In genomic region chr4:154961911-154962310, GRCm38 (mm10) we compare ENCODE assay signal across 8 mouse cellular contexts. TPM values are rescaled to one million over a fixed set of nuclear protein-coding genes. Genes with fewer than 3 reads are reported as not detected.
DNase-seq lines count a peak whose midpoint lies in the region; ATAC-seq and TF ChIP-seq lines count a peak whose summit lies in the region.

No protein-coding gene starts in this region.

- peak overlapping the region; percentile 66 for H3K4me3 ChIP-seq in bone marrow, adult 2 months (replicated peaks; ENCODE audit: control insufficient read depth, low read depth, low read length)
- peak overlapping the region; percentile 72 for H3K4me3 ChIP-seq in hindbrain, embryonic 15.5 days
- H3K4me3 ChIP-seq in megakaryocyte, embryonic 14.5 days (replicated peaks) = peak overlapping the region; percentile 90
- peak overlapping the region; percentile 45 for H3K4me3 ChIP-seq in stomach, embryonic 16.5 days (replicated peaks; ENCODE audit: low read length)

- WGBS in bone marrow, adult 2 months = under 1% methylated on average over 13 of the region's 13 CpGs
- WGBS in hindbrain, embryonic 15.5 days = 6% methylated on average over 13 of the region's 13 CpGs
- WGBS in stomach, embryonic 16.5 days = 28% methylated on average over 13 of the region's 13 CpGs

- no peak for ATAC-seq in hindbrain, embryonic 15.5 days (ENCODE audit: low FRiP score, low read depth)
- no peak for ATAC-seq in stomach, embryonic 16.5 days (ENCODE audit: insufficient read depth, low FRiP score)

- TF ChIP-seq CTCF in bone marrow, adult 2 months (IDR thresholded peaks at IDR 0.05; ENCODE audit: control insufficient read depth, insufficient read depth, low read length) = no peak

- H3K27me3 ChIP-seq in hindbrain, embryonic 15.5 days = peaks cover 5% of the 10 kb centered on the region; the same call in 1 of the 2 replicates
- peaks cover 66% of the 10 kb centered on the region for H3K27me3 ChIP-seq in megakaryocyte, embryonic 14.5 days (replicated peaks)
- peaks cover 61% of the 10 kb centered on the region for H3K27me3 ChIP-seq in stomach, embryonic 16.5 days (ENCODE audit: control insufficient read depth, insufficient read depth, low read length)

- peak overlapping the region; percentile 73 for H3K27ac ChIP-seq in bone marrow, adult 2 months (ENCODE audit: control insufficient read depth, insufficient read depth, low read depth, low read length, poor library complexity)
- peak overlapping the region; percentile 95 for H3K27ac ChIP-seq in hindbrain, embryonic 15.5 days (replicated peaks)
- H3K27ac ChIP-seq in stomach, embryonic 16.5 days (ENCODE audit: low read length) = no peak overlapping the region

- peak; percentile 59; the same call in 1 of the 2 replicates for TF ChIP-seq POLR2A in bone marrow, adult 2 months (IDR thresholded peaks at IDR 0.05; ENCODE audit: borderline replicate concordance, control insufficient read depth, low read depth, low read length)

- H3K36me3 ChIP-seq in hindbrain, embryonic 15.5 days = no peaks in the 10 kb centered on the region
- peaks cover 11% of the 10 kb centered on the region for H3K36me3 ChIP-seq in megakaryocyte, embryonic 14.5 days (replicated peaks; ENCODE audit: low read length)
- H3K36me3 ChIP-seq in stomach, embryonic 16.5 days (ENCODE audit: control insufficient read depth, insufficient read depth, low read length) = no peaks in the 10 kb centered on the region

- H3K9me3 ChIP-seq in hindbrain, embryonic 15.5 days = no peaks in the 10 kb centered on the region
- H3K9me3 ChIP-seq in megakaryocyte, embryonic 14.5 days = 0 out of 2 replicates have a peak, but pooled peaks cover 3% of the 10 kb centered on the region
- H3K9me3 ChIP-seq in stomach, embryonic 16.5 days (replicated peaks; ENCODE audit: control insufficient read depth, low read length) = no peaks in the 10 kb centered on the region

- DNase-seq in CD4-positive helper T cell, adult 2 months (ENCODE audit: low read depth, low spot score) = peak; percentile 65
- DNase-seq in yolk sac, embryonic 10.5 days (ENCODE audit: low spot score) = no peak
- DNase-seq in MN1 (ENCODE audit: low spot score) = no peak
- no peak for DNase-seq in embryo, embryonic 10 days (ENCODE audit: low spot score)

- peaks cover 2% of the 10 kb centered on the region for H3K4me1 ChIP-seq in bone marrow, adult 2 months (ENCODE audit: control insufficient read depth, insufficient read depth, low read length)
- H3K4me1 ChIP-seq in hindbrain, embryonic 15.5 days (replicated peaks) = peaks cover 91% of the 10 kb centered on the region
- peaks cover 63% of the 10 kb centered on the region for H3K4me1 ChIP-seq in megakaryocyte, embryonic 14.5 days
- peaks cover 49% of the 10 kb centered on the region for H3K4me1 ChIP-seq in stomach, embryonic 16.5 days (ENCODE audit: control insufficient read depth, insufficient read depth, low read length)

- peak overlapping the region; percentile 65 for H3K9ac ChIP-seq in hindbrain, embryonic 15.5 days
- H3K9ac ChIP-seq in stomach, embryonic 16.5 days (ENCODE audit: low read length) = no peak overlapping the region

- peak overlapping the region; percentile 94 for H3K4me2 ChIP-seq in hindbrain, embryonic 15.5 days
- H3K4me2 ChIP-seq in stomach, embryonic 16.5 days (ENCODE audit: low read depth, low read length) = peak overlapping the region; percentile 73

RNA-seq across cellular contexts. Expression of gene Hes5, which starts 1.2 kb away (rescaled TPM):
- polyA plus RNA-seq in bone marrow, adult 2 months (2011; ENCODE audit: insufficient read depth, insufficient read length, low replicate concordance, missing spikeins) = not detected in 2 replicates
- 159 and 196 TPM in 2 replicates for polyA plus RNA-seq in hindbrain, embryonic 15.5 days (2015; fragmentation: Nextera tagmentation; extraction: Ambion mirVana)
- polyA plus RNA-seq in megakaryocyte, embryonic 14.5 days (2012; ENCODE audit: insufficient read depth, low replicate concordance) = 0.23 TPM in 1 of 2 replicates, not detected in the other
- 0.59 and 1.0 TPM in 2 replicates for polyA plus RNA-seq in stomach, embryonic 16.5 days (2015; fragmentation: Nextera tagmentation; extraction: Ambion mirVana)

RNA-seq across cellular contexts. Expression of gene Pank4, which starts 2.0 kb away (rescaled TPM):
- polyA plus RNA-seq in bone marrow, adult 2 months (2011; ENCODE audit: insufficient read depth, insufficient read length, low replicate concordance, missing spikeins) = 29.7 and 30.3 TPM in 2 replicates
- polyA plus RNA-seq in hindbrain, embryonic 15.5 days (2015; fragmentation: Nextera tagmentation; extraction: Ambion mirVana) = 35.9 and 37.3 TPM in 2 replicates
- polyA plus RNA-seq in megakaryocyte, embryonic 14.5 days (2012; ENCODE audit: insufficient read depth, low replicate concordance) = 5.4 and 13.1 TPM in 2 replicates
- 40.6 and 40.8 TPM in 2 replicates for polyA plus RNA-seq in stomach, embryonic 16.5 days (2015; fragmentation: Nextera tagmentation; extraction: Ambion mirVana)

RNA-seq across cellular contexts. Expression of gene Tnfrsf14, which starts 33.5 kb away (rescaled TPM):
- polyA plus RNA-seq in bone marrow, adult 2 months (2011; ENCODE audit: insufficient read depth, insufficient read length, low replicate concordance, missing spikeins) = 155 and 183 TPM in 2 replicates
- polyA plus RNA-seq in hindbrain, embryonic 15.5 days (2015; fragmentation: Nextera tagmentation; extraction: Ambion mirVana) = 0.64 and 0.71 TPM in 2 replicates
- polyA plus RNA-seq in megakaryocyte, embryonic 14.5 days (2012; ENCODE audit: insufficient read depth, low replicate concordance) = 5.4 TPM in 1 of 2 replicates, not detected in the other
- polyA plus RNA-seq in stomach, embryonic 16.5 days (2015; fragmentation: Nextera tagmentation; extraction: Ambion mirVana) = 4.3 and 4.6 TPM in 2 replicates

Comparison
In these comparisons a context has a peak if more than half of its experiments do, and no peak if none do; other contexts are left out.
1. RNA of gene Hes5, which starts 1.2 kb away (polyA plus RNA-seq): 159 to 196 TPM in hindbrain, embryonic 15.5 days; 0.59 to 1.0 TPM in stomach, embryonic 16.5 days, not detected in bone marrow, adult 2 months and 0.23 TPM in megakaryocyte, embryonic 14.5 days; every median in the first group is over 10 times any median in the second.
2. RNA of gene Tnfrsf14, which starts 33.5 kb away (polyA plus RNA-seq): 155 to 183 TPM in bone marrow, adult 2 months; 5.4 TPM in megakaryocyte, embryonic 14.5 days, 4.3 to 4.6 TPM in stomach, embryonic 16.5 days and 0.64 to 0.71 TPM in hindbrain, embryonic 15.5 days; every median in the first group is over 10 times any median in the second.
3. Peak in every context shown above with its lines, with median percentiles within 50 percentile points of each other: H3K4me3 ChIP-seq.